Mouse (Mus musculus): ENCODE measurements at regions not wholly inside any gene's neighbourhood (a gene's known extent, or its start where the extent isn't known, plus 50 kb on each side); places are given as distances from the start of the nearest gene placed in this dataset.

DNA sequence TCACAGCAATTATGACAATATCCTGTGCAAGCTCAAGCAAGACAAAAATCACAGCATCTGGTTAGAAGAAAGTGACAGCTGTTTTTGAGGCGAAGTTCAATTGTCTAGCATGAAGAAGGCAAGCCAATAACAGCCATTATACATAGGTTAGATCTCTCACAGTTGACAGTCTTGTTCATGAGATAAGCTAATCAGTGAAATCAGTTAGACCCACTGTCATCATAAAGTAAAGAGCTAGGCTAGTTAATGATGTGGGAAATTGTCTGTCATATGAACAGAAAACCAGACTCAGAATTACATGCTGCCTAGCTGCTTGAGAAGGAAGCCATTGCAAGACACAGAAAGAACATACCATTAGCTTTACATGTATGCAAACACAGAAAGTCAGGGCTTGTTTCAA is 470.2 kb upstream of the 5930422O12Rik start:
- no peak overlapping the region for H3K4me3 ChIP-seq (replicated peaks; ENCODE audit: low read depth, low read length)
- H3K9me3 ChIP-seq (replicated peaks; ENCODE audit: low read length), result no peaks in the 10 kb centered on the region
- no peak overlapping the region for H3K9ac ChIP-seq (ENCODE audit: low read depth, low read length)
- no peaks in the 10 kb centered on the region for H3K27me3 ChIP-seq (ENCODE audit: insufficient read depth, low read length)
- no peaks in the 10 kb centered on the region for H3K4me1 ChIP-seq (replicated peaks; ENCODE audit: insufficient read depth, low read length)
- H3K4me2 ChIP-seq (ENCODE audit: low read length), result no peak overlapping the region
- no peak for TF ChIP-seq CTCF (IDR thresholded peaks at IDR 0.05; ENCODE audit: low read depth)
- WGBS, result 83% methylated on average over 1 of the region's 1 CpGs
- no peaks in the 10 kb centered on the region for H3K36me3 ChIP-seq (ENCODE audit: insufficient read depth, low read length)
- no peak for ATAC-seq (replicated peaks; ENCODE audit: low FRiP score, low read depth)
- no peak for DNase-seq (ENCODE audit: low spot score)
- H3K27ac ChIP-seq, result no peak overlapping the region

GRCm38 (mm10) chr8:32958855-32959254 is 469.7 kb upstream of the 5930422O12Rik start:
- 92% methylated on average over 4 of the region's 4 CpGs for WGBS
- Histone ChIP-seq H3K4me1 (replicated peaks; ENCODE audit: insufficient read depth, low read length) (no peaks in the 10 kb centered on the region), H3K4me2 (ENCODE audit: low read length) (no peak overlapping the region), H3K9ac (ENCODE audit: low read depth, low read length) (no peak overlapping the region), H3K36me3 (ENCODE audit: insufficient read depth, low read length) (no peaks in the 10 kb centered on the region), H3K27ac (no peak overlapping the region), H3K9me3 (replicated peaks; ENCODE audit: low read length) (no peaks in the 10 kb centered on the region), H3K27me3 (ENCODE audit: insufficient read depth, low read length) (no peaks in the 10 kb centered on the region), H3K4me3 (replicated peaks; ENCODE audit: low read depth, low read length) (no peak overlapping the region)
- no peak for TF ChIP-seq CTCF (IDR thresholded peaks at IDR 0.05; ENCODE audit: low read depth)
- no peak for ATAC-seq (replicated peaks; ENCODE audit: low FRiP score, low read depth)
- no peak for DNase-seq (ENCODE audit: low spot score)

GRCm38 (mm10) chr8:32959326-32960064 is 469.0 kb upstream of the 5930422O12Rik start:
- Histone ChIP-seq H3K36me3 (ENCODE audit: insufficient read depth, low read length) (no peaks in the 10 kb centered on the region), H3K4me2 (ENCODE audit: low read length) (no peak overlapping the region), H3K4me3 (replicated peaks; ENCODE audit: low read depth, low read length) (no peak overlapping the region), H3K27me3 (ENCODE audit: insufficient read depth, low read length) (no peaks in the 10 kb centered on the region), H3K9me3 (replicated peaks; ENCODE audit: low read length) (no peaks in the 10 kb centered on the region), H3K4me1 (replicated peaks; ENCODE audit: insufficient read depth, low read length) (no peaks in the 10 kb centered on the region), H3K9ac (ENCODE audit: low read depth, low read length) (no peak overlapping the region), H3K27ac (no peak overlapping the region)
- 79% methylated on average over 12 of the region's 12 CpGs for WGBS
- TF ChIP-seq CTCF (IDR thresholded peaks at IDR 0.05; ENCODE audit: low read depth), result no peak
- DNase-seq (ENCODE audit: low spot score), result peak; percentile 29
- no peak for ATAC-seq (replicated peaks; ENCODE audit: low FRiP score, low read depth)

GRCm38 (mm10) chr8:32990216-32990615 is 438.3 kb upstream of the 5930422O12Rik start:
- 92% methylated on average over 3 of the region's 3 CpGs for WGBS
- ATAC-seq (replicated peaks; ENCODE audit: low FRiP score, low read depth) (no peak), DNase-seq (ENCODE audit: low spot score) (no peak)
- Histone ChIP-seq H3K36me3 (ENCODE audit: insufficient read depth, low read length) (no peaks in the 10 kb centered on the region), H3K9ac (ENCODE audit: low read depth, low read length) (no peak overlapping the region), H3K27ac (no peak overlapping the region), H3K4me2 (ENCODE audit: low read length) (no peak overlapping the region), H3K4me3 (replicated peaks; ENCODE audit: low read depth, low read length) (no peak overlapping the region), H3K27me3 (ENCODE audit: insufficient read depth, low read length) (no peaks in the 10 kb centered on the region), H3K9me3 (replicated peaks; ENCODE audit: low read length) (no peaks in the 10 kb centered on the region), H3K4me1 (replicated peaks; ENCODE audit: insufficient read depth, low read length) (no peaks in the 10 kb centered on the region)
- TF ChIP-seq CTCF (IDR thresholded peaks at IDR 0.05; ENCODE audit: low read depth), result no peak

GRCm38 (mm10) chr8:33003967-33004564 is 424.4 kb upstream of the 5930422O12Rik start:
- no peak overlapping the region for H3K4me3 ChIP-seq (replicated peaks; ENCODE audit: low read depth, low read length)
- no peak for TF ChIP-seq CTCF (IDR thresholded peaks at IDR 0.05; ENCODE audit: low read depth)
- 51% methylated on average over 7 of the region's 7 CpGs for WGBS
- ATAC-seq (replicated peaks; ENCODE audit: low FRiP score, low read depth), result no peak
- H3K4me2 ChIP-seq (ENCODE audit: low read length), result no peak overlapping the region
- H3K27me3 ChIP-seq (ENCODE audit: insufficient read depth, low read length), result no peaks in the 10 kb centered on the region
- no peaks in the 10 kb centered on the region for H3K9me3 ChIP-seq (replicated peaks; ENCODE audit: low read length)
- H3K27ac ChIP-seq, result no peak overlapping the region
- H3K36me3 ChIP-seq (ENCODE audit: insufficient read depth, low read length), result no peaks in the 10 kb centered on the region
- no peaks in the 10 kb centered on the region for H3K4me1 ChIP-seq (replicated peaks; ENCODE audit: insufficient read depth, low read length)
- DNase-seq (ENCODE audit: low spot score), result no peak
- H3K9ac ChIP-seq (ENCODE audit: low read depth, low read length), result no peak overlapping the region

- Histone ChIP-seq H3K27ac (no peak overlapping the region), H3K4me2 (ENCODE audit: low read length) (no peak overlapping the region), H3K4me3 (replicated peaks; ENCODE audit: low read depth, low read length) (no peak overlapping the region), H3K9me3 (replicated peaks; ENCODE audit: low read length) (no peaks in the 10 kb centered on the region), H3K9ac (ENCODE audit: low read depth, low read length) (no peak overlapping the region), H3K4me1 (replicated peaks; ENCODE audit: insufficient read depth, low read length) (no peaks in the 10 kb centered on the region), H3K27me3 (ENCODE audit: insufficient read depth, low read length) (no peaks in the 10 kb centered on the region), H3K36me3 (ENCODE audit: insufficient read depth, low read length) (no peaks in the 10 kb centered on the region)
- DNase-seq (ENCODE audit: low spot score) (no peak), ATAC-seq (replicated peaks; ENCODE audit: low FRiP score, low read depth) (no peak)
- TF ChIP-seq CTCF (IDR thresholded peaks at IDR 0.05; ENCODE audit: low read depth), result no peak
- WGBS, result 54% methylated on average over 2 of the region's 2 CpGs
These were observed 423.9 kb upstream of the 5930422O12Rik start for GRCm38 (mm10) chr8:33004570-33004969.
